Mouse (Mus musculus) ES-E14 (cell line): Measurements from ENCODE around the gene Nod2.

Source experiments
- CHD2 ChIP-seq: IDR thresholded peaks from 2 replicates; pipeline ENCODE4 v1.6.1; 2014; ENCODE audit warnings: mild to moderate bottlenecking, low read depth, low read length, inconsistent platforms
- HCFC1 ChIP-seq: IDR thresholded peaks from 2 replicates; pipeline ENCODE4 v1.6.1; 2012; ENCODE audit warnings: low read length, inconsistent platforms, borderline replicate concordance; ENCODE audit not compliant: insufficient read depth
- MAFK ChIP-seq: IDR thresholded peaks from 2 replicates; pipeline ENCODE4 v1.6.1; 2014; ENCODE audit warnings: mild to moderate bottlenecking, low read depth, low read length, inconsistent platforms; ENCODE audit not compliant: insufficient read depth
- ZC3H11A ChIP-seq: IDR thresholded peaks from 2 replicates; pipeline ENCODE4 v1.6.1; 2012; ENCODE audit warnings: low read depth, mild to moderate bottlenecking, inconsistent platforms, low read length, borderline replicate concordance
- ZNF384 ChIP-seq: IDR thresholded peaks from 2 replicates; pipeline ENCODE4 v1.6.1; 2012; ENCODE audit warnings: low read depth, low read length, inconsistent platforms

GRCm38 (mm10) chr8:88609036-88609435 lies 38.1 kb upstream of the Nod2 start:
- TF ChIP-seq ZNF384 = no peak
- TF ChIP-seq MAFK = no peak
- TF ChIP-seq HCFC1 = no peak
- TF ChIP-seq ZC3H11A = no peak
- TF ChIP-seq CHD2 = no peak
